Mouse (Mus musculus) frontal cortex, postnatal 10 days (tissue): ENCODE data around the gene Supt5.
A peak's percentile ranks its signal among the peaks of the same experiment; 100 is the strongest.
"Not testable (repeated sequence)": the region's sequence is repeated elsewhere in the genome, so short reads cannot be mapped to it uniquely, and the experiment has no call there.

Experiments
- DNase-seq, 2 experiments: peaks; one replicate each; pipeline ENCODE4 v3.0.0; 2022; ENCODE audit warnings: low spot score in 2 of 2, mixed read lengths in 1 of 2

Supt5 gene

GRCm38 (mm10) chr7:28338108-28338998 lies at the start of gene Supt5:
Supt5 (minus strand) TSS chr7:28338746.
- peak; percentile 95 to 96 for DNase-seq

DNA sequence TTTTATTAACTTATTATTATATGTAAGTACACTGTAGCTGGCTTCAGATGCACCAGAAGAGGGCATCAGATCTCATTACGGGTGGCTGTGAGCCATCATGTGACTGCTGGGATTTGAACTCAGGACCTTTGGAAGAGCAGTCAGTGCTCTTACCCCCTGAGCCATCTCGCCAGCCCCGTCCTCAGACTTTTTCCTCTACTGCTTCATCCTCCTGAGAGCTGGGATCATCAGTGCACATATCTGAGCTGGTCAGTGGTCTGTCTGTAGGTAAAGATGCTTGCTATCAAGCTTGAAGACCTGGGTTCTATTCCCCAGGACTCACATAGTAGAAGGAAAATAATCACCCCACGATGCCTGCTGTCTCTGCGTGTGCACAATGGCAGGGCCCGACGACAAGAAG lies 48.8 kb upstream of the Supt5 start:
- DNase-seq = not testable (repeated sequence)

DNA sequence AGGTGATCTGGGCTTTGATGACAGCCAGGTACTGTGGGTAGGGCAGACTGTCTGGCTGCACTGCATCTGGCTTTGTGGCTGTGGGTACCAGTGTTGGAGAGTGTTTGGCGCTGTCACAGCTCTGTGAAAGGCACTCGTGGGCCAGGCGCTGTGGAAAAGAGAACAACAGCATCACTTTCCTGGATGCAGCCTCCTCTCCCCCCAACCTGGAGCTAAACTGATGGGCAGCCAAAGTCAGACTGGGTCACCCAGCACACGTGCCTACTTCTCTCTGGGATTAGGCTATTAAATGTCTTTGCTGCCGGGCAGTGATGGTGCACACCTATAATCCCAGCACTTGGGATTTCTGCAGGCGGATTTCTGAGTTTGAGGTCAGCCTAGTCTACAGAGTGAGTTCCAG lies 48.3 kb upstream of the Supt5 start:
- DNase-seq = not testable (repeated sequence)

- DNase-seq = peak; percentile 54 to 72
These were observed 47.9 kb upstream of the Supt5 start for GRCm38 (mm10) chr7:28386462-28386861.

GRCm38 (mm10) chr7:28386007-28386406 lies 47.5 kb upstream of the Supt5 start:
- DNase-seq = peak in 1 of 2 experiments; percentile 61

GRCm38 (mm10) chr7:28385196-28385595 lies 46.6 kb upstream of the Supt5 start:
- DNase-seq = no peak

DNA sequence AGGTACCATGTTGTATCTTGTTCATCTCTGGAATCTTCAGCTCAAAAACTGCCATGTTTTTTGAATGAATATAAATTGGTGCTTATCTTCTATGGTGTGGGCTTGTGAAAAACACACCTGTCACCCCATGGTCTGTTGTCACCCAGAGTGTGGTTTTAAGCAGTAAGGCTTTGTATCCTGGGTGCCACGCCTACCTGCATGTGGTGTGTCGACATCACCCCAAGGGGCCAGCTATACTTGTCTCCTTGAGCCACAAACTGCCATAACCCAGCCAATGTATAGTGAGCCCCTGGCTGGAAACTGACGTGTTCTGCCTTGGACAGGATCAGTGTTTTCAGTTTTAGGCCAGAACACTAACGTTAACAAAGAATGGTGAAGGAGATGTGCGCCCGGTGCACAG lies 45.6 kb upstream of the Supt5 start:
- no peak for DNase-seq

- DNase-seq = no peak
These were observed 45.1 kb upstream of the Supt5 start for GRCm38 (mm10) chr7:28383606-28384005.

GRCm38 (mm10) chr7:28382981-28383396 lies 44.4 kb upstream of the Supt5 start:
- peak in 1 of 2 experiments; percentile 73 for DNase-seq

DNA sequence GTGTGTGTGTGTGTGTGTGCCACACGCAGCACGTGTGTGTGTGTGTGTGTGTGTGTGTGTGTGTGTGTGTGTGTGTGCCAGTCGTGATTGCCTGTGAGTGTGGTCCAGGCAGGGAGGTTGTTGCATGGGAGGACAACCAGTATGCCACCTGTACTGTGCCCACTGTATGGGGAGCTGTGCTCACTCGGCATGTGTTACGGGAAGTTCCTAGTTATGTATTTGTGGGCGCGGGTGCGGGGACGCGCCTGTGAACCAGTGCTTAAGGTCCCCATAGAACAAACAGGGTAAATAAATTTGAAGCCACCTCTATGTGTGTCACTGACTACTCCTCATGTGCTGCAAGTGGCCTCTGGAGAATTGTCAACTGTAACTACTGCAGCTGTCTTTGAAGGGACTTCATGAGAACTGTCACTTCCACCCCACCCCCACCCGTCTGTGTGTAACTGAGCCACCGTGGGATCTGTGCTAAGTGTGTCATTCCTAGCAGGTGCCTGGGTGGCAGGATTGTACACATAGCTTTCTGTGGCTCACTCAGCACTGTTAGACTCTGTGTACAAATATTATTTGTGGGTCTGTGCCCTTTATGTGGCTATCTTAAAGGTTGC lies 43.9 kb upstream of the Supt5 start:
- DNase-seq = no peak

- peak; percentile 62 to 72 for DNase-seq
These were observed 43.4 kb upstream of the Supt5 start for GRCm38 (mm10) chr7:28381938-28382337.

DNA sequence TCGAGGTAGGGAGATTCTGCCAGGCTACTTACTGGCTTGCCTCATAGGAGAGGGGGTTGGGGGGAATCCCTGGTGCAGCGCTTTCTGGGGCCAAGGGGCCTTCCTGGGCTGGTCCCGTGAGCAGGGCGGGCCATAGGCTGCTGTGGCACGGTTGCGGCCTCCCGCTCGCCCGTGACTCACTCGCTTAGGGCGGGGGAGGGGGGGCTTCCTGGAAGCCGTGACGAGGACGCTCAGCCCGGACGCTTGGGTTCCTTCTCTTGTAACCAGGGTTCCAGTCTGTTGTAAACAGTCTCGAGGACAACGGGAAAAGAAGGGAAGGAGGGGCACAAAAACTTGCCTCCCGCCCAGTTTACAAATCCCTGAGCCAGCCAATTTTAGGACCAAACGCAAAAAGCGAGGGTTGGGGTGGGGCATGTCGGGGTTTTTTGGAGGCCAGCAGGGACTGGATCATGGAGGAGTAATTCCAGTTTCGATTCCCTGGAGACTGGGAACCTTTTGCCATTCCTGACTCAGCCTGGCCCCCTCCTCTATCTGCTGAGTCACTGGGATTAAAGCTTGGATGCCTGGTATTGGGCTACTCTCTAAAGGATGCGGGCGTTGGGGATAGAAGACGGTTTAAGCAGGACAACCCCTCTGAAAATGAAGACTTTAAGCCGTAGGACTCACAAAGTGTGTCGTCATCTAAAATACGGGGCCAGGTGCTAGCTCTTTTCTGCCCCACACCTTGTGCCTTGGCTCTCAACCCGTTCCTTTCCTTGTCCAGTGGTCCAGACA lies 42.7 kb upstream of the Supt5 start:
- no peak for DNase-seq

DNA sequence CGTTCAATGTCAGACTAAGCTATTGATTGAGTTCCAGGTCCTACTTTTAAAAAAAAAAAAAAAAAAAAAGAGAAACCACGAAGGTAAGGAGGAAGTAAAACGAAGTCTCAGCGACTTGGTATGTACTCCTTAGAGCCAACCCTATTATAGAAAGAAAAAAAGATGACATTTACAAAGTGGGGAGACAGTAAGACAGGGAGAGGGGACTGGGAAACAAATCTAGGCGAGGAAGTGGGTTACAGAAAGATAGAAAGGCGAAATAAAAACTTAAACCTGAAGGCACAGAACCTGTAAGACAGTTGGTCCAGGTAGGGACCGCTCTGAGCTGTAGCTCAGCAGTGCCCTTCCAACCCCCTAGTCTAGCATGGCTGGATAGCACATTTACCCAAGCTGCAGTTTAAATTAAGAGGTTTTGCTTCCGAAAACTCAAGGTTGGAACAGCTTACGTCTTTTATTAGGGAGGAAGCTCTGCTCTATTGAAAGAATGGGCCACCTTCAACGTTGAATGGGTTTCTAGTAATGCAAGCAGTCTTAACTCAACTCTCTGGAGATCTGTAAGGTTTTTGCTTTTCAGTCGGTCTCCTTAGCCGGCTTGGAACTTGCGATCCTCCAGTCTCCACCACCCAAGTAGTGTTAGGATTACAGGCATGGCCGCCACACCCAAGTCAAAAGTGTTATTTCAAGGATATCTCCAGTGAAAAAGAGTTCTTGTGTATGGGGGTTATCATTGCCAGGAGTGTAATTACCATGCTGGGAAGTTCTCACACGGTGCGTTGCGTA lies 41.9 kb upstream of the Supt5 start, which contains the start of gene Zfp36:
Gene Zfp36 (minus strand): TSS at position 17 of the 780 bp plus-strand sequence.
- no peak for DNase-seq

DNA sequence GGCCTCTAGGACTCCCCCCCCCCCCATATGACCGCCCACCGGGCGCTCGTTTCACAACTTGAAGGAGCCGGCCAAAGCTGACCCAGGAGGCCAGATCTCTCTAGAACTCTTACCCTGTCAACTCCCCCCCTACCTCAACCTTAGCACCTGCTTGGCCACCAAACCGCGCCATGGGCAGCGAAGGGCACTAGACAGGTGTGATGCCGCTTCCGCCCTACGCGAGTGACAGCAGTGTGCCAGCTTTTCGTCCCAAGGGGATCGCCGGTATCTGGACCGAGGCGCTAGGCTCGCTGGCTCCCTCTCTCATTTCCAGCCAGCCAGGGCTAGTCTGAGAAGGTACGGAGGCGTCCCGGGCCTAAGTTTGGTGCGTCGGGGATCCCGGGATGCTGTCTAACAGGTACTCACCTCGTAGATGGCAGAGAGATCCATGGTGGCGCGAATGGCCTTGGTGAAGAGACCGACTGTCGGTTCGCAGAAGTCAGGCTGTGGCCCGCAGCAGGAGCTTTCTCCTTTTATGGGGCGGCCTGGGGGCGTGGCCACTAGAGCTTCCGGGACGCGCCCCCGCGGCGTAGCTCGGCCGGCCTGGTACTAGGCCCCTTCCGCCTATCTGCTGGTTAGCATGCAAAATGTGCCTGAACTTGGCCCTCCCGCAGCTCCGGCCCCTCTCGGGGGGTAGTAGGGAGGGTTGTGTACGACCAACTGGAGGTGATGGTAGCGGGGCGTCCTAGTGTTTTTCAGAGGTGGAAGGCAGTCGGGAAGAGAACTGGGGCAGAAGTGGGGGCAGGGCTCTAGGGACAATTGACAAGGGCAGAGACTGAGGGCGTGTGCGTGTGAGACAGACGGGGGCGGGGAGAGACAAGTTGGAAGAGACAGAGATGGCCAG lies 40.5 kb upstream of the Supt5 start:
- peak; percentile 75 to 81 for DNase-seq

DNA sequence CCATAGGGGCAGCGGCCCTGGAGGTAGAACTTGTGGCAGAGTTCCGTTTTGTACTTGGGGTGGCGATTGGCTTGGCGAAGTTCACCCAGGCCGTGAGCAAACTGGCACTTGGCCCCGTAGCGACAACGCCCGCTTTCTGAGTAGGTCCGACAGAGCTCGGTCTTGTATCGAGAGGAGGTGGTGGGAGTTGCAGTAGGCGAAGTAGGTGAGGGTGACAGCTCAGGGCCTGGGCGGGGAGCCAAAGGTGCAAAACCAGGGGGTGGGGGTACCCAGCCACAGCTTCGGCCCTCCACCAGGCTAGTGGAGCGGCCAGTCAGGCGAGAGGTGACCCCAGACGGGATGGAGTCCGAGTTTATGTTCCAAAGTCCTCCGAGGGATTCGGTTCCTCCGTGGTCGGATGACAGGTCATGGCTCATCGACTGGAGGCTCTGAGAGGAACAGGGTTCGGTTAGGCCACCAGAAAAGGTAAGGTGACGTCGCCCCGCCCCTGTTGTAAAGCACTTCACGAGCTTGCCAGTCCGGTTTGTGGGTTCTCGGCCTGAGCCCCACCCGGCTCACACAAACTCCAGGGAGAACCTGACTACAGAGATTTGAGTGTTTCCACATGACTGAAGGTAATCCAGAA lies 39.6 kb upstream of the Supt5 start:
- DNase-seq = no peak

- DNase-seq = no peak
These were observed 38.9 kb upstream of the Supt5 start for GRCm38 (mm10) chr7:28377190-28378065.

DNA sequence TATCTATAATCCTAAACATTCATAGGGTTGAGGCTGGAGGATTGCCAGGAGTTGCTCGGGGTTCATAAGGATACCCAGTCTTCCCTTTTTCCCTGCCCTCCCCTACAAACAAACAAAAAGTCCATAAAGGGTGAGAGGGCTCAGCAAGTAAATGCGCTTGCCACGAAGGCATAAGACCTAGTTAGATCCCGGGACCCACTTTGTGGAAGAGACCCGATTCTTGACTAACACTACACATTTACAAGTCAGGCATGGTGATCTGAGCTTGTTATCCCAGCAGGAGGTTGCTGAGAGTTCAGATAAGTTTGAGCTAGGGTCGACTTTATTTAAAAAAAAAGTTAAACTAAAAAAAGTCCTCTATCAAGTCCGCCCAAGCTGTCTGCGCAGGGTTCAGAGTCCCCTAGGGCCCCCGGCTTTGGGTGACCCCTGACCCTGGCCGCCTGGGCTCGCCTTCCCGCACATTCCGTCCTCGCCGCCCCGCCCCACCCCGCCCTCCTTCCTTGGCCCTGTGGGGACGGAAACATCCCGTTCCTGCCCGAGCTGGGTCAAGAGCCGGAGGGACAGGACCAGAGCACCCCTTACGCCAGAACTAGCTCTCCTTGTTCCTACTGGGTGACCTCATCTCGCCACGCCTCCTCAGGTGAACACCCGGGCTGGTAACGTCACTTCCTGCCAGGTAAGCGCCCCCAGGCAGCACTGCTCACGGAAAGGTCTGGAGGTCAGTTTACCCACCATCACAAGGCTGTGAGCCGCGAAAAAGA lies 37.6 kb upstream of the Supt5 start:
- no peak for DNase-seq
